Mouse (Mus musculus) intestine, embryonic 16.5 days (tissue): ENCODE measurements around the gene Ppp1r12b. TPM values are rescaled to one million over a fixed set of nuclear protein-coding genes. Genes with fewer than 3 reads are reported as not detected.
A peak's percentile ranks its signal among the peaks of the same experiment; 100 is the strongest.

ENCODE experiments used
- ATAC-seq: fragments of 200-750 bp; cut with Nextera tagmentation; 2 replicates; pipeline ENCODE4 v1.8.0; 2017; ENCODE audit warnings: moderate TSS enrichment, moderate library complexity
- H3K27ac ChIP-seq: fragments of 300-500 bp; sonication (generic); 2 replicates; pipeline ENCODE4 v1.5.1; 2014; ENCODE audit warnings: mild to moderate bottlenecking, low read length
- H3K27me3 ChIP-seq: fragments of 300-500 bp; sonication (generic); replicated peaks from 2 replicates; pipeline ENCODE4 v1.6.1; 2014; ENCODE audit warnings: low read length, control low read depth, mixed read lengths; ENCODE audit not compliant: control insufficient read depth, insufficient read depth
- H3K36me3 ChIP-seq: fragments of 300-500 bp; sonication (generic); 2 replicates; pipeline ENCODE4 v1.6.1; 2014; ENCODE audit warnings: low read length, control low read depth; ENCODE audit not compliant: control insufficient read depth, insufficient read depth
- H3K4me1 ChIP-seq: fragments of 300-500 bp; sonication (generic); 2 replicates; pipeline ENCODE4 v1.6.1; 2014; ENCODE audit warnings: low read length, control low read depth, mixed read lengths; ENCODE audit not compliant: control insufficient read depth, insufficient read depth
- H3K4me2 ChIP-seq: fragments of 300-500 bp; sonication (generic); 2 replicates; pipeline ENCODE4 v1.6.1; 2014; ENCODE audit warnings: low read depth, low read length, control low read depth
- H3K4me3 ChIP-seq: fragments of 300-500 bp; sonication (generic); 2 replicates; pipeline ENCODE4 v1.5.1; 2014; ENCODE audit warnings: mild to moderate bottlenecking, low read length
- H3K9ac ChIP-seq: fragments of 300-500 bp; sonication (generic); 2 replicates; pipeline ENCODE4 v1.6.1; 2014; ENCODE audit warnings: low read depth, low read length
- H3K9me3 ChIP-seq: fragments of 300-500 bp; sonication (generic); 2 replicates; pipeline ENCODE4 v1.6.1; 2016; ENCODE audit warnings: low read length, control low read depth; ENCODE audit not compliant: control insufficient read depth
- WGBS: fragments of 180-500 bp; shearing (Covaris S2); extraction: QIAGEN DNeasy Blood & Tissue Kit; methylation state at CpG from one replicate; pipeline ENCODE4 v1.1.7; 2014; 5-methylcytosine and 5-hydroxymethylcytosine counted together
- polyA plus RNA-seq: library from polyadenylated mRNA; unstranded; fragments of >200 nt; fragmentation: Nextera tagmentation; extraction: Ambion mirVana; gene quantifications from 2 replicates; pipeline ENCODE4 v1.2.1, GENCODE M21; 2015

Ppp1r12b gene
- polyA plus RNA-seq, 1 experiment from 2014 or later = 13.9 TPM

GRCm38 (mm10) chr1:134719718-134720304, 235.9 kb downstream of the Ppp1r12b start:
- H3K27me3 ChIP-seq = no peaks in the 10 kb centered on the region
- no peak overlapping the region for H3K27ac ChIP-seq
- H3K9me3 ChIP-seq = no peaks in the 10 kb centered on the region
- H3K4me1 ChIP-seq = no peaks in the 10 kb centered on the region
- H3K4me2 ChIP-seq = no peak overlapping the region
- H3K4me3 ChIP-seq = no peak overlapping the region
- no peak for ATAC-seq
- WGBS = 77% methylated on average over 12 of the region's 12 CpGs
- no peak overlapping the region for H3K9ac ChIP-seq
- no peaks in the 10 kb centered on the region for H3K36me3 ChIP-seq

- H3K9me3 ChIP-seq = no peaks in the 10 kb centered on the region
- H3K36me3 ChIP-seq = no peaks in the 10 kb centered on the region
- H3K4me2 ChIP-seq = no peak overlapping the region
- 64% methylated on average over 5 of the region's 5 CpGs for WGBS
- H3K4me1 ChIP-seq = 0 out of 2 replicates have a peak, but pooled peaks cover 3% of the 10 kb centered on the region
- H3K27ac ChIP-seq = no peak overlapping the region
- H3K4me3 ChIP-seq = no peak overlapping the region
- ATAC-seq = no peak
- H3K27me3 ChIP-seq = no peaks in the 10 kb centered on the region
- H3K9ac ChIP-seq = no peak overlapping the region
Measured at GRCm38 (mm10) chr1:134715092-134715491, 240.7 kb downstream of the Ppp1r12b start.

- WGBS = 65% methylated on average over 8 of the region's 8 CpGs
- H3K4me2 ChIP-seq = no peak overlapping the region
- H3K4me1 ChIP-seq = peaks cover 6% of the 10 kb centered on the region
- H3K4me3 ChIP-seq = no peak overlapping the region
- 0 out of 2 replicates have a peak, but pooled peaks cover 6% of the 10 kb centered on the region for H3K27me3 ChIP-seq
- H3K27ac ChIP-seq = no peak overlapping the region
- no peak for ATAC-seq
- no peaks in the 10 kb centered on the region for H3K36me3 ChIP-seq
- H3K9ac ChIP-seq = no peak overlapping the region
- no peaks in the 10 kb centered on the region for H3K9me3 ChIP-seq
Measured at GRCm38 (mm10) chr1:134714166-134714565, 241.6 kb downstream of the Ppp1r12b start.

- H3K9ac ChIP-seq = no peak overlapping the region
- H3K9me3 ChIP-seq = no peaks in the 10 kb centered on the region
- ATAC-seq = peak; percentile 47
- H3K36me3 ChIP-seq = no peaks in the 10 kb centered on the region
- no peak overlapping the region for H3K4me2 ChIP-seq
- 0 out of 2 replicates have a peak, but pooled peaks cover 7% of the 10 kb centered on the region for H3K27me3 ChIP-seq
- no peak overlapping the region for H3K4me3 ChIP-seq
- WGBS = 32% methylated on average over 11 of the region's 11 CpGs
- H3K27ac ChIP-seq = no peak overlapping the region
- H3K4me1 ChIP-seq = peaks cover 10% of the 10 kb centered on the region
Measured at GRCm38 (mm10) chr1:134713421-134713969, 242.2 kb downstream of the Ppp1r12b start.

GRCm38 (mm10) chr1:134712781-134713299, 242.9 kb downstream of the Ppp1r12b start:
- Histone ChIP-seq H3K4me1 (peaks cover 14% of the 10 kb centered on the region), H3K4me2 (no peak overlapping the region), H3K9ac (no peak overlapping the region), H3K4me3 (no peak overlapping the region), H3K27me3 (0 out of 2 replicates have a peak, but pooled peaks cover 7% of the 10 kb centered on the region), H3K27ac (no peak overlapping the region), H3K36me3 (no peaks in the 10 kb centered on the region), H3K9me3 (no peaks in the 10 kb centered on the region)
- WGBS = 79% methylated on average over 9 of the region's 9 CpGs
- ATAC-seq = no peak

- Histone ChIP-seq H3K9me3 (no peaks in the 10 kb centered on the region), H3K9ac (no peak overlapping the region), H3K4me2 (no peak overlapping the region), H3K27me3 (0 out of 2 replicates have a peak, but pooled peaks cover 7% of the 10 kb centered on the region), H3K4me3 (no peak overlapping the region), H3K4me1 (peaks cover 14% of the 10 kb centered on the region), H3K27ac (no peak overlapping the region), H3K36me3 (no peaks in the 10 kb centered on the region)
- WGBS = 68% methylated on average over 5 of the region's 5 CpGs
- ATAC-seq = no peak
Measured at GRCm38 (mm10) chr1:134711653-134712052, 244.1 kb downstream of the Ppp1r12b start.

- no peak overlapping the region for H3K4me3 ChIP-seq
- H3K27me3 ChIP-seq = 0 out of 2 replicates have a peak, but pooled peaks cover 7% of the 10 kb centered on the region
- no peak for ATAC-seq
- no peak overlapping the region for H3K9ac ChIP-seq
- H3K4me1 ChIP-seq = peaks cover 14% of the 10 kb centered on the region
- no peak overlapping the region for H3K27ac ChIP-seq
- no peak overlapping the region for H3K4me2 ChIP-seq
- no peaks in the 10 kb centered on the region for H3K36me3 ChIP-seq
- 64% methylated on average over 7 of the region's 7 CpGs for WGBS
- no peaks in the 10 kb centered on the region for H3K9me3 ChIP-seq
Measured at GRCm38 (mm10) chr1:134711061-134711460, 244.7 kb downstream of the Ppp1r12b start.

- Histone ChIP-seq H3K36me3 (no peaks in the 10 kb centered on the region), H3K4me1 (peaks cover 14% of the 10 kb centered on the region), H3K27me3 (0 out of 2 replicates have a peak, but pooled peaks cover 7% of the 10 kb centered on the region), H3K27ac (no peak overlapping the region), H3K9me3 (no peaks in the 10 kb centered on the region), H3K4me3 (peak overlapping the region; percentile 47), H3K9ac (peak overlapping the region; percentile 48), H3K4me2 (peak overlapping the region; percentile 83)
- no peak for ATAC-seq
- 28% methylated on average over 26 of the region's 26 CpGs for WGBS
Measured at GRCm38 (mm10) chr1:134709411-134710306, 246.1 kb downstream of the Ppp1r12b start.

- no peak overlapping the region for H3K27ac ChIP-seq
- H3K9ac ChIP-seq = peak overlapping the region; percentile 48
Measured at GRCm38 (mm10) chr1:134708801-134709385, 246.8 kb downstream of the Ppp1r12b start.

More at GRCm38 (mm10) chr1:134708801-134709385, 246.8 kb downstream of the Ppp1r12b start:
- H3K4me2 ChIP-seq = peak overlapping the region; percentile 83
- peak; percentile 45; the same call in 1 of the 2 replicates for ATAC-seq
- no peaks in the 10 kb centered on the region for H3K36me3 ChIP-seq
- WGBS = under 1% methylated on average over 45 of the region's 46 CpGs
- H3K9me3 ChIP-seq = no peaks in the 10 kb centered on the region
- peaks cover 14% of the 10 kb centered on the region for H3K4me1 ChIP-seq
- H3K27me3 ChIP-seq = 0 out of 2 replicates have a peak, but pooled peaks cover 7% of the 10 kb centered on the region
- H3K4me3 ChIP-seq = peak overlapping the region; percentile 47
